10 mouse cellular contexts compared by ENCODE assay signal in genomic region chr5:125509541-125509940, GRCm38 (mm10). TPM values are rescaled to one million over a fixed set of nuclear protein-coding genes. Genes with fewer than 3 reads are reported as not detected.
DNase-seq lines count a peak whose midpoint lies in the region; ATAC-seq and TF ChIP-seq lines count a peak whose summit lies in the region.
"Had no signal": no experiment of that assay in that cellular context is flagged by ENCODE, and none has a peak within 500 bp of the region (broad histone marks: within the 10 kb centered on the region; RNA-seq: fewer than 3 reads in every experiment).

No protein-coding gene starts in this region.

- TF ChIP-seq RAD21 in MEL (IDR thresholded peaks at IDR 0.05; ENCODE audit: low read depth, low read length) = peak; percentile 50

- no peak for ATAC-seq in kidney, postnatal 0 days (replicated peaks; ENCODE audit: low FRiP score, low read depth)
- ATAC-seq in monocyte, adult 5-6 weeks (replicated peaks; ENCODE audit: insufficient number of reproducible peaks, low FRiP score, low TSS enrichment, poor library complexity, severe bottlenecking) = peak; percentile 59

- H3K9me3 ChIP-seq in MEL (replicated peaks; ENCODE audit: insufficient read depth, low read length) = no peaks in the 10 kb centered on the region
- H3K9me3 ChIP-seq in kidney, postnatal 0 days (replicated peaks; ENCODE audit: low read length) = no peaks in the 10 kb centered on the region
- H3K9me3 ChIP-seq: neural tube, embryonic 12.5 days had no signal

- H3K4me2 ChIP-seq in kidney, postnatal 0 days (ENCODE audit: low read length) = no peak overlapping the region
- H3K4me2 ChIP-seq: neural tube, embryonic 12.5 days had no signal

- H3K36me3 ChIP-seq in MEL (ENCODE audit: control insufficient read depth in 1 of 2, insufficient read depth in 2 of 2, low read length in 2 of 2) = peaks cover 0 to 2% of the 10 kb centered on the region in 2 experiments; a peak in 1 of 4 replicates
- 0 out of 2 replicates have a peak, but pooled peaks cover 25% of the 10 kb centered on the region for H3K36me3 ChIP-seq in kidney, postnatal 0 days (ENCODE audit: insufficient read depth, low read length)

- TF ChIP-seq POLR2A in MEL (IDR thresholded peaks at IDR 0.05; ENCODE audit: control insufficient read depth in 1 of 2, insufficient read depth in 1 of 2, low read depth in 1 of 2, low read length in 2 of 2, poor library complexity in 1 of 2) = no peak

- H3K27ac ChIP-seq in layer of hippocampus, adult 2 months = no peak overlapping the region
- H3K27ac ChIP-seq in MEL (ENCODE audit: control insufficient read depth, low read depth, low read length) = no peak overlapping the region
- H3K27ac ChIP-seq in kidney, postnatal 0 days = no peak overlapping the region
- H3K27ac ChIP-seq: neural tube, embryonic 12.5 days had no signal

- no peaks in the 10 kb centered on the region for H3K27me3 ChIP-seq in MEL (ENCODE audit: control insufficient read depth in 1 of 2, insufficient read depth in 2 of 2, low read length in 2 of 2)
- no peaks in the 10 kb centered on the region for H3K27me3 ChIP-seq in kidney, postnatal 0 days (ENCODE audit: insufficient read depth, low read length)
- H3K27me3 ChIP-seq: neural tube, embryonic 12.5 days had no signal

- peak; percentile 88 for TF ChIP-seq CTCF in layer of hippocampus, adult 2 months (conservative IDR thresholded peaks at IDR 0.05)
- TF ChIP-seq CTCF in MEL (IDR thresholded peaks at IDR 0.05 in 2 of 3, conservative IDR thresholded peaks at IDR 0.05 in 1 of 3; ENCODE audit: control insufficient read depth in 1 of 3, insufficient read depth in 1 of 3, low read depth in 2 of 3, low read length in 3 of 3, poor library complexity in 1 of 3, severe bottlenecking in 1 of 3) = peak; percentile 82 to 95 (median 94)
- peak; percentile 78 for TF ChIP-seq CTCF in kidney, postnatal 0 days (IDR thresholded peaks at IDR 0.05; ENCODE audit: low read depth)

- no peak overlapping the region for H3K4me3 ChIP-seq in layer of hippocampus, adult 2 months
- no peak overlapping the region for H3K4me3 ChIP-seq in MEL (ENCODE audit: control insufficient read depth in 1 of 2, insufficient read depth in 1 of 2, low read depth in 2 of 2, low read length in 2 of 2)
- H3K4me3 ChIP-seq in kidney, postnatal 0 days (replicated peaks; ENCODE audit: low read depth, low read length) = no peak overlapping the region
- H3K4me3 ChIP-seq: neural tube, embryonic 12.5 days had no signal

- WGBS in kidney, postnatal 0 days = 56% methylated on average over 5 of the region's 5 CpGs

- H3K4me1 ChIP-seq in MEL (ENCODE audit: control insufficient read depth in 1 of 2, insufficient read depth in 2 of 2, low read length in 2 of 2) = no peaks in the 10 kb centered on the region
- H3K4me1 ChIP-seq in kidney, postnatal 0 days (replicated peaks; ENCODE audit: insufficient read depth, low read length) = no peaks in the 10 kb centered on the region

- peak in 1 of 2 experiments; percentile 80 for DNase-seq in layer of hippocampus, adult 2 months (ENCODE audit: low spot score in 2 of 2)
- no peak for DNase-seq in layer of hippocampus, adult 9-11 months
- DNase-seq in MEL (ENCODE audit: low read depth, low spot score) = peak; percentile 80
- DNase-seq in cerebellum, adult 9-10 months = peak; percentile 70
- DNase-seq in kidney, postnatal 0 days (ENCODE audit: low spot score) = peak; percentile 56
- DNase-seq in gastrocnemius, adult 8-10 months (ENCODE audit: low spot score in 2 of 2) = no peak
- no peak for DNase-seq in urinary bladder, postnatal 10 days (ENCODE audit: low spot score)

- TF ChIP-seq EP300 in MEL (IDR thresholded peaks at IDR 0.05; ENCODE audit: low read depth in 1 of 2, low read length in 2 of 2) = no peak

- no peaks in the 10 kb centered on the region for H3K79me2 ChIP-seq in MEL (ENCODE audit: control insufficient read depth, insufficient read depth, low read length, poor library complexity)

- no peak overlapping the region for H3K9ac ChIP-seq in MEL (ENCODE audit: control insufficient read depth, low read depth, low read length, poor library complexity, severe bottlenecking)
- H3K9ac ChIP-seq in kidney, postnatal 0 days (ENCODE audit: low read depth, low read length) = no peak overlapping the region
- H3K9ac ChIP-seq: neural tube, embryonic 12.5 days had no signal

TF ChIP-seq in MEL, 35 proteins besides CTCF, POLR2A, EP300 and RAD21:
- TF ChIP-seq ZC3H11A (IDR thresholded peaks at IDR 0.05; ENCODE audit: low read depth, low read length) = peak; percentile 27; the same call in 1 of the 2 replicates
- TF ChIP-seq MYC (IDR thresholded peaks at IDR 0.05; ENCODE audit: low read depth, low read length) = no peak
- TF ChIP-seq MEF2A (IDR thresholded peaks at IDR 0.05; ENCODE audit: extremely low read depth, insufficient replicate concordance, low read depth, low read length, poor library complexity, severe bottlenecking) = no peak
- no peak for TF ChIP-seq TAL1 (IDR thresholded peaks at IDR 0.05; ENCODE audit: low read length)
- TF ChIP-seq SMC3 (IDR thresholded peaks at IDR 0.05; ENCODE audit: low read depth, low read length) = peak; percentile 80

RNA-seq across cellular contexts. Expression of gene Tmem132b, which starts 22.0 kb away (rescaled TPM):
- total RNA-seq in layer of hippocampus, adult 2 months (2021) = 100 to 1,000 TPM; 117 to 127 TPM
- not detected in 2 replicates for total RNA-seq in MEL (2012; rRNA removed)
- polyA plus RNA-seq in MEL (2012; ENCODE audit: insufficient read depth in 1 of 2, insufficient read length in 2 of 2, low read depth in 1 of 2, low replicate concordance in 2 of 2, missing spikeins in 1 of 2) = not detected
- polyA plus RNA-seq in kidney, postnatal 0 days (2015; fragmentation: Nextera tagmentation; extraction: Ambion mirVana) = 0.27 and 0.28 TPM in 2 replicates
- 0.38 TPM in 1 of 3 replicates, not detected in the others for total RNA-seq in monocyte, adult 5-6 weeks (2017)
- 1 to 10 TPM; 2.6 to 7.0 (median 4.5) TPM for total RNA-seq in gastrocnemius, adult 8-10 months (2022)
- total RNA-seq: heart, adult 18-20 months had no signal

RNA-seq across cellular contexts. Expression of gene Aacs, which starts 33.9 kb away (rescaled TPM):
- total RNA-seq in layer of hippocampus, adult 2 months (2021) = 10 to 100 TPM; 48.1 to 55.5 TPM
- total RNA-seq in MEL (2012; rRNA removed) = 32.8 and 34.9 TPM in 2 replicates
- polyA plus RNA-seq in MEL (2012; ENCODE audit: insufficient read depth in 1 of 2, insufficient read length in 2 of 2, low read depth in 1 of 2, low replicate concordance in 2 of 2, missing spikeins in 1 of 2) = 10 to 100 TPM in 1 of 2 experiments, not detected in 1; 79.5 TPM
- polyA plus RNA-seq in kidney, postnatal 0 days (2015; fragmentation: Nextera tagmentation; extraction: Ambion mirVana) = 22.0 and 25.5 TPM in 2 replicates
- total RNA-seq in monocyte, adult 5-6 weeks (2017) = 9.0 to 122 TPM (median 12.6 TPM) in 3 replicates
- total RNA-seq in gastrocnemius, adult 8-10 months (2022) = 1 to 10 TPM; 1.9 to 5.4 (median 4.8) TPM

Comparison
In these comparisons a context has a peak if more than half of its experiments do, and no peak if none do; other contexts are left out.
1. DNase-seq: peak in MEL (single experiment), cerebellum, adult 9-10 months (single experiment) and kidney, postnatal 0 days (single experiment); none in layer of hippocampus, adult 9-11 months (single experiment), gastrocnemius, adult 8-10 months (0 of 2) and urinary bladder, postnatal 10 days (single experiment).
2. RNA of gene Tmem132b, which starts 22.0 kb away (total RNA-seq): 117 to 127 TPM in layer of hippocampus, adult 2 months; 2.6 to 7.0 TPM in gastrocnemius, adult 8-10 months, 0.38 TPM in monocyte, adult 5-6 weeks and not detected in MEL; every median in the first group is over 10 times any median in the second.
3. Peak in every context shown above with its lines, with median percentiles within 50 percentile points of each other: CTCF ChIP-seq.